Mouse (Mus musculus) limb, embryonic 11.5 days (tissue): ENCODE measurements around the gene Lsr. TPM values are rescaled to one million over a fixed set of nuclear protein-coding genes. Genes with fewer than 3 reads are reported as not detected.
A peak's percentile ranks its signal among the peaks of the same experiment; 100 is the strongest.

Source experiments
- ATAC-seq: fragments of 200-750 bp; cut with Nextera tagmentation; 2 replicates; pipeline ENCODE4 v1.8.0; 2017; ENCODE audit warnings: low read depth; ENCODE audit not compliant: insufficient number of reproducible peaks, low FRiP score, low TSS enrichment
- DNase-seq: peaks from one replicate; pipeline ENCODE4 v3.0.0-alpha.2; 2015; ENCODE audit warnings: low spot score
- H3K27ac ChIP-seq: fragments of 300-500 bp; sonication (generic); replicated peaks from 2 replicates; pipeline ENCODE4 v1.5.1; 2014; ENCODE audit warnings: low read depth, mild to moderate bottlenecking, low read length
- H3K27me3 ChIP-seq: fragments of 300-500 bp; sonication (generic); 2 replicates; pipeline ENCODE4 v1.6.1; 2014; ENCODE audit warnings: mild to moderate bottlenecking, low read length, mixed read lengths; ENCODE audit not compliant: control insufficient read depth, insufficient read depth
- H3K36me3 ChIP-seq: fragments of 300-500 bp; sonication (generic); 2 replicates; pipeline ENCODE4 v1.6.1; 2014; ENCODE audit warnings: mild to moderate bottlenecking, low read length, moderate library complexity, mixed read lengths; ENCODE audit not compliant: control insufficient read depth, insufficient read depth
- H3K4me1 ChIP-seq: fragments of 300-500 bp; sonication (generic); 2 replicates; pipeline ENCODE4 v1.6.1; 2014; ENCODE audit warnings: low read length, mixed read lengths; ENCODE audit not compliant: control insufficient read depth, insufficient read depth
- H3K4me2 ChIP-seq: fragments of 300-500 bp; sonication (generic); 2 replicates; pipeline ENCODE4 v1.6.1; 2014; ENCODE audit warnings: low read depth, mild to moderate bottlenecking, moderate library complexity; ENCODE audit not compliant: severe bottlenecking
- H3K4me3 ChIP-seq: fragments of 300-500 bp; sonication (generic); 2 replicates; pipeline ENCODE4 v1.5.1; 2014; ENCODE audit warnings: low read depth, low read length
- H3K9ac ChIP-seq: fragments of 300-500 bp; sonication (generic); 2 replicates; pipeline ENCODE4 v1.6.1; 2014; ENCODE audit warnings: mild to moderate bottlenecking, low read length
- H3K9me3 ChIP-seq: fragments of 300-500 bp; sonication (generic); 2 replicates; pipeline ENCODE4 v1.6.1; 2016; ENCODE audit warnings: low read length; ENCODE audit not compliant: control insufficient read depth
- WGBS: fragments of 180-500 bp; shearing (Covaris S2); extraction: QIAGEN DNeasy Blood & Tissue Kit; methylation state at CpG from one replicate; pipeline ENCODE4 v1.1.7; 2014; 5-methylcytosine and 5-hydroxymethylcytosine counted together
- polyA plus RNA-seq: library from polyadenylated mRNA; unstranded; fragments of >200 nt; fragmentation: Nextera tagmentation; extraction: Ambion mirVana; gene quantifications from 2 replicates; pipeline ENCODE4 v1.2.1, GENCODE M21; 2014

The Lsr gene
- polyA plus RNA-seq, 1 experiment from 2014 or later = 27.5 TPM

DNA sequence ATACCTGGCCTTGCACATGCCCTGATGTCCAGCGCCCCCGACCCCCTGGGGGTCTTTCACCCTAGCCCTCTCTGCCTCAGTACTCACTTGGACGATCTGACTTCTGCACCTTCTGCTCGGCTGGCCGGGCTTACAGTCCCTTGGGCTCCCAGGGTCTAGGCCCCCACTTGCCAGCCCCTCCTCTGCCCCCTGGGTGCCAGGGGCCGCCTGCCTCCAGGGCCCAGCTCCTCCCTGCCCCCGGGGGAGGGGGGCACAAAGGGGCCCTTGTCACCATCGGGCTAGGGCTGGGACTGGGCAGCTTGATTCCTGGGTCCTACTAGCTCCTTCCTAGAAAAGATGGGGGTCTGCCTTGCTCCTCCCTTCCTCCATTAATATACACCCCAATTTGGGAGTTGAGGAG is 58.5 kb downstream of the Lsr start, which contains the start of gene Mag:
Gene Mag (minus strand): TSS at position 142 of the 400 bp plus-strand sequence.
- no peak within 1 kb of the TSS for H3K9ac ChIP-seq
- H3K4me2 ChIP-seq = no peak within 1 kb of the TSS
- DNase-seq = no peak
- no peaks in the 10 kb centered on the region for H3K36me3 ChIP-seq
- H3K27me3 ChIP-seq = no peaks in the 10 kb centered on the region
- H3K27ac ChIP-seq = no peak within 1 kb of the TSS
- ATAC-seq = no peak
- no peak within 1 kb of the TSS for H3K4me3 ChIP-seq
- WGBS = 73% methylated on average over 8 of the region's 8 CpGs
- H3K9me3 ChIP-seq = no peaks in the 10 kb centered on the region
- no peaks in the 10 kb centered on the region for H3K4me1 ChIP-seq

GRCm38 (mm10) chr7:30909773-30910172 is 63.5 kb downstream of the Lsr start:
- ATAC-seq (no peak), DNase-seq (no peak)
- Histone ChIP-seq H3K9ac (no peak overlapping the region), H3K9me3 (no peaks in the 10 kb centered on the region), H3K4me1 (0 out of 2 replicates have a peak, but pooled peaks cover 3% of the 10 kb centered on the region), H3K36me3 (no peaks in the 10 kb centered on the region), H3K4me2 (no peak overlapping the region), H3K27ac (no peak overlapping the region), H3K4me3 (no peak overlapping the region), H3K27me3 (no peaks in the 10 kb centered on the region)
- WGBS = 74% methylated on average over 6 of the region's 6 CpGs

- H3K27ac ChIP-seq = no peak overlapping the region
- ATAC-seq (peak; percentile 33; the same call in 1 of the 2 replicates), DNase-seq (no peak)
- H3K9me3 ChIP-seq = no peaks in the 10 kb centered on the region
- peak overlapping the region; percentile 47 for H3K4me2 ChIP-seq
- H3K4me1 ChIP-seq = 0 out of 2 replicates have a peak, but pooled peaks cover 3% of the 10 kb centered on the region
- H3K36me3 ChIP-seq = no peaks in the 10 kb centered on the region
- no peaks in the 10 kb centered on the region for H3K27me3 ChIP-seq
- H3K9ac ChIP-seq = no peak overlapping the region
- H3K4me3 ChIP-seq = no peak overlapping the region
- WGBS = 30% methylated on average over 17 of the region's 17 CpGs
These were observed 64.3 kb downstream of the Lsr start for GRCm38 (mm10) chr7:30908992-30909431.

DNA sequence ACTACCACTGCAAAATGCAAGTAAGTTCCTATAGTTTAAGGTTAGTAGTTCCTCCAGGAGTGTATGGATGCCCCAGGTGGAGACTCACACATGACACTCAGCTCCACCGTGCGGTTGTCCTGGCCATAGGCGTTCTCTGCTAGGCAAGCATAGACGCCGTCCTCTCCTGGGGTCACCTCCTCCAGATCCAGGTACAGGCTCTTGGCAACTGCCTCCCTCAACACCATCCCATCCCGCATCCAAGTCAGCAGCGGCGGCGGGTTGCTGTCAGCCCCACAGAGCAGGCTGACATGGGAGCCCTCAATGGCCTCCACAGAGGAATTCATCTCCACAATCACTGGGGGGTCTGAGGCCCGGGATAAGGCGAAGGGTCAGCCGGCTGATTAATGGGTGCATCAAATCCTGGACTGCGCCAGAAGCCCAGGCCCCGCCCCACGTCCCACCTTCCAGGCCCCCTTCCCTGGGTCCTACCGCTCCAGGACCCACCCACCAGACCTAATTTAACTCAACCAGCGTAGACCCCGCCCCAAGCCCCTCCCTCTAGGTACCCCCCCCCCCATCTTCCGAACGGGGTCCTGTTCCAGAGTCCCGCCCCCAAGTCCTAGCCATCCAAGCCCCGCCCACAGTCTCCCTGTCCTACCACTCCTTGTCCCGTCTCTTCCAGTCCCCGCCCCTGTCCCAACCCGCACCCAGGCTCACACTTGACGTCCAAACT is 64.8 kb downstream of the Lsr start:
- peak; percentile 76 for DNase-seq
- H3K4me1 ChIP-seq = 0 out of 2 replicates have a peak, but pooled peaks cover 3% of the 10 kb centered on the region
- ATAC-seq = peak; percentile 79
- H3K4me2 ChIP-seq = peak overlapping the region; percentile 47
- H3K27me3 ChIP-seq = no peaks in the 10 kb centered on the region
- WGBS = 3% methylated on average over 24 of the region's 26 CpGs
- H3K36me3 ChIP-seq = no peaks in the 10 kb centered on the region
- H3K4me3 ChIP-seq = peak overlapping the region; percentile 23
- H3K27ac ChIP-seq = no peak overlapping the region
- H3K9ac ChIP-seq = no peak overlapping the region
- H3K9me3 ChIP-seq = no peaks in the 10 kb centered on the region

Other genes with a start within 250 kb of the Lsr start
- 143 and 149 TPM in 2 replicates for gene Tmem147, start 243.9 kb downstream of the Lsr start, polyA plus RNA-seq
- gene Gapdhs, start 229.8 kb downstream of the Lsr start, polyA plus RNA-seq = 0.43 and 0.47 TPM in 2 replicates
- gene Sbsn, start 222.0 kb downstream of the Lsr start, polyA plus RNA-seq = 0.27 and 1.3 TPM in 2 replicates
- not detected in 2 replicates for gene Dmkn, start 209.7 kb downstream of the Lsr start, polyA plus RNA-seq
- not detected in 2 replicates for gene Krtdap, start 185.6 kb downstream of the Lsr start, polyA plus RNA-seq
- 0.10 TPM in 1 of 2 replicates, not detected in the other for gene Ffar2, start 149.7 kb downstream of the Lsr start, polyA plus RNA-seq
- gene Ffar3, start 117.3 kb downstream of the Lsr start, polyA plus RNA-seq = 0.09 TPM in 1 of 2 replicates, not detected in the other
- not detected in 2 replicates for gene Ffar1, start 111.9 kb downstream of the Lsr start, polyA plus RNA-seq
- 0.65 TPM in 1 of 2 replicates, not detected in the other for gene Cd22, start 93.1 kb downstream of the Lsr start, polyA plus RNA-seq
- gene Mag, start 58.6 kb downstream of the Lsr start, polyA plus RNA-seq = 0.21 and 0.27 TPM in 2 replicates
- not detected in 2 replicates for gene Hamp2, start 48.8 kb downstream of the Lsr start, polyA plus RNA-seq
- not detected in 2 replicates for gene Hamp, start 29.4 kb downstream of the Lsr start, polyA plus RNA-seq
- gene Usf2, start 16.7 kb downstream of the Lsr start, polyA plus RNA-seq = 25.5 and 29.7 TPM in 2 replicates
- 0.81 and 1.2 TPM in 2 replicates for gene Fam187b, start 326 bp upstream of the Lsr start, polyA plus RNA-seq
- 10.8 and 11.5 TPM in 2 replicates for gene Fxyd5, start 69.0 kb upstream of the Lsr start, polyA plus RNA-seq
- 2.9 and 3.1 TPM in 2 replicates for gene Fxyd7, start 78.0 kb upstream of the Lsr start, polyA plus RNA-seq
- 12.5 and 13.7 TPM in 2 replicates for gene Fxyd1, start 83.7 kb upstream of the Lsr start, polyA plus RNA-seq
- gene Lgi4, start 85.9 kb upstream of the Lsr start, polyA plus RNA-seq = 0.10 and 0.23 TPM in 2 replicates
- gene Fxyd3, start 103.2 kb upstream of the Lsr start, polyA plus RNA-seq = 12.9 and 17.5 TPM in 2 replicates
- gene Hpn, start 141.8 kb upstream of the Lsr start, polyA plus RNA-seq = 2.2 and 2.3 TPM in 2 replicates
- 0.51 and 1.0 TPM in 2 replicates for gene Scn1b, start 153.5 kb upstream of the Lsr start, polyA plus RNA-seq
- 86.9 and 87.2 TPM in 2 replicates for gene Gramd1a, start 182.4 kb upstream of the Lsr start, polyA plus RNA-seq